Mouse (Mus musculus): ENCODE measurements around the gene Olfr76.
"Not testable (repeated sequence)": the region's sequence is repeated elsewhere in the genome, so short reads cannot be mapped to it uniquely, and the experiment has no call there.

Olfr76 gene

GRCm38 (mm10) chr19:12123103-12123502 is at the start of gene Olfr76:
TSS of gene Olfr76 (minus strand) at chr19:12123203.
- DNase-seq: no peak

GRCm38 (mm10) chr19:12170062-12170599 is 47.1 kb upstream of the Olfr76 start, which contains the start of gene Olfr1555-ps1:
TSS of gene Olfr1555-ps1 (minus strand) at chr19:12170112.
- not testable (repeated sequence) for DNase-seq

- no peak for DNase-seq
Observed at GRCm38 (mm10) chr19:12145452-12145851, 22.4 kb upstream of the Olfr76 start.

GRCm38 (mm10) chr19:12143356-12143755 is 20.4 kb upstream of the Olfr76 start:
- DNase-seq: no peak

- DNase-seq: no peak
Observed at GRCm38 (mm10) chr19:12134289-12134688, 11.3 kb upstream of the Olfr76 start.

GRCm38 (mm10) chr19:12116464-12116863 is 6.5 kb downstream of the Olfr76 start:
- no peak for DNase-seq

- DNase-seq: no peak
Observed at GRCm38 (mm10) chr19:12115797-12116196, 7.2 kb downstream of the Olfr76 start, which contains the start of gene Olfr1428. TSS of gene Olfr1428 (minus strand) at chr19:12115897.

GRCm38 (mm10) chr19:12113807-12114206 is 9.2 kb downstream of the Olfr76 start:
- no peak for DNase-seq

- DNase-seq: no peak
Observed at GRCm38 (mm10) chr19:12104541-12104940, 18.5 kb downstream of the Olfr76 start.

GRCm38 (mm10) chr19:12103234-12103633 is 19.8 kb downstream of the Olfr76 start, which contains the start of gene Olfr1427:
TSS of gene Olfr1427 (minus strand) at chr19:12103334.
- DNase-seq: no peak

GRCm38 (mm10) chr19:12091913-12092312 is 31.1 kb downstream of the Olfr76 start, which contains the start of gene Olfr1426:
TSS of gene Olfr1426 (minus strand) at chr19:12092013.
- DNase-seq: no peak

- not testable (repeated sequence) for DNase-seq
Observed at GRCm38 (mm10) chr19:12077631-12078030, 45.4 kb downstream of the Olfr76 start, which contains the start of gene Olfr1425. TSS of gene Olfr1425 (minus strand) at chr19:12077731.

- not testable (repeated sequence) for DNase-seq
Observed at GRCm38 (mm10) chr19:12069546-12069945, 53.5 kb downstream of the Olfr76 start.
